Mouse (Mus musculus): ENCODE measurements around the gene Tsc2.

The Tsc2 gene

GRCm38 (mm10) chr17:24569837-24570236 lies 62.6 kb downstream of the Tsc2 start:
- no peak for DNase-seq (ENCODE audit: low read depth)

DNA sequence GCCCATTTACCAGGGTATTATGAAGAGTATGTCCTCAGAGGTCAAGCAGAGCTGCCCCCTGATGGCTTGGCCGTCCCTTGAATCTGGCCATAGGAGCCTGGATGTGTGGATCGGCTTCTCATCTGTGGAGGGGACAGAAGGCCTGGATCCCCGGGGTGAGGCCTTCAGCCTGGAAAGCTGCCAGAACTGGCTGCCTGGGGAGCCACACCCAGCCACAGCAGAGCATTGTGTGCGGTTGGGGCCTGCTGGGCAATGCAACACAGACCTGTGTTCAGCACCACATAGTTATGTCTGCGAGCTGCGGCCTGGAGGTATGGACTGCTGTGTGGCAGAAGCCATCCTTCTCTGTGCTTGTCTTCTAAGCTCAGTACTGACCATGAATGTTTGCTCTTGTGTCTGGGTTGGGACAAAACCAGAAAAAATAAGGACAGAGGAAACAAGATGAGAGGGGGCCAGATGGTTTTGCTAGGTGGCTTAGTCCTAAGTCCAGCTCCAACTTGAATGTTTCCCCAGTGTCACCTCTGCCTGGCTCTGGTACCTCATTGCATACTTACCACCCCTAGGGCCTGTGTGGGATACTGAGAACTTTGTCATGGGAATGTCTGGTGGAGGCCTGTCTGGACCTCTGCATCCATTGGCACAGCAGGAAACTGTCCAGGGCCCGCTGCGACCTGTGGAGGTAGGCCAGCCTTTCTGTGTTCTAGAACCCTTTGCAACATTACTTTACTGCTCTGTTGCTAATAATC lies 65.2 kb downstream of the Tsc2 start:
- no peak for DNase-seq (ENCODE audit: low read depth)

DNA sequence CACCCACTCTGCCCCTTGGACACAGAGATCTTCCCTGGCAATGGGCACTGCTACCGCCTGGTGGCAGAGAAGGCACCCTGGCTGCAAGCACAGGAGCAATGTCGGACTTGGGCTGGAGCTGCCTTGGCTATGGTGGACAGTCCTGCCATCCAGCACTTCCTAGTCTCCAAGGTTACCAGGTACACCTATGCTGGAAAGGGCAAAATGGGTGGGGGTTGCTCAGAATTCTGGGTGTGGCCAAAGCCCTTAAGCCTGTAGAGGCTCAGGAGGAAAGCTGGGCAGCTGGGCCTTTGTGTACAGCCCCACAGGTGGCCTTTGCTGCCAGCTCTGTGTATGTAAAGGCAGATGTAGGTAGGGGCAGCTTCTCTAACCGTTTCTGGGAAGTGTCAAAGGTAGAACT lies 66.6 kb downstream of the Tsc2 start:
- no peak for DNase-seq (ENCODE audit: low read depth)

GRCm38 (mm10) chr17:24565092-24565491 lies 67.3 kb downstream of the Tsc2 start:
- DNase-seq (ENCODE audit: low read depth), result no peak

GRCm38 (mm10) chr17:24564422-24564821 lies 68.0 kb downstream of the Tsc2 start:
- DNase-seq (ENCODE audit: low read depth), result no peak

GRCm38 (mm10) chr17:24563638-24564037 lies 68.8 kb downstream of the Tsc2 start:
- DNase-seq (ENCODE audit: low read depth), result no peak

- peak; percentile 52 for DNase-seq (ENCODE audit: low read depth)
These were observed 70.8 kb downstream of the Tsc2 start for GRCm38 (mm10) chr17:24561592-24561991.

DNA sequence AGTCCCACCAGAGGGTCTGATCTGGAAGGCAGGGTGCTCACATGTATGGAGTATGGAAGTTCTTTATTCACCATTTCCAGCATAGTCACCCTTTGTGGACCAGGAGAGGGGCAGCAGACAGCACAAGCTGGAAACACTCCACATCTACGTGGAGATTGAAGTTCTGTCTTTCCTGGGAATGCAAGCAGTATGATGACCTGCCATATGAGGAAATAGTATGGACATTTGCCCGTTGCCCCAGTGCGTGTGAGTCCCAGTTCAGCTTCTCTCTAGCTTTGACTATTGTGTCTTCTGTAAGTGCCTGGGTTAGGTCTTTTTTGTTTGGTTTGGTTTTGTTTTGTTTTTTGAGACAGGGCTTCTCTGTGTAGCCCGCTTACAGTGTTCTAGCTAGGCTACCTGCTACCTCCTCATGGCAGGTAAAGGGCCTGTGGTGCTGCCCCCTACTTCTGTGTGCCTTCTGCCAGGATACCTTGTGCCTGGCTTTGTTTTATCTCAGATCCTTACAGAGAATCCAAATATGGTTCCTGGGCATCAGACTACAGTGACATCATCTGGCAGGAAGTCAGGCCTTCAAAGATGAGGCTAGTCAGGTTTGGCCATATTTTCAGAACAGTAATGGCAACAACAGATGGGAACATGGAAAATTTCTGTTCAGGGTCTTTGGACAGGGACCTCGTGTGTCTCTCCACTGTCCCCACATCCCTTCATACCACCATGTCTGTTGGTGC lies 72.0 kb downstream of the Tsc2 start:
- no peak for DNase-seq (ENCODE audit: low read depth)

GRCm38 (mm10) chr17:24559146-24559545 lies 73.3 kb downstream of the Tsc2 start:
- no peak for DNase-seq (ENCODE audit: low read depth)

- DNase-seq (ENCODE audit: low read depth), result peak; percentile 30
These were observed 73.8 kb downstream of the Tsc2 start for GRCm38 (mm10) chr17:24558600-24559099.

DNA sequence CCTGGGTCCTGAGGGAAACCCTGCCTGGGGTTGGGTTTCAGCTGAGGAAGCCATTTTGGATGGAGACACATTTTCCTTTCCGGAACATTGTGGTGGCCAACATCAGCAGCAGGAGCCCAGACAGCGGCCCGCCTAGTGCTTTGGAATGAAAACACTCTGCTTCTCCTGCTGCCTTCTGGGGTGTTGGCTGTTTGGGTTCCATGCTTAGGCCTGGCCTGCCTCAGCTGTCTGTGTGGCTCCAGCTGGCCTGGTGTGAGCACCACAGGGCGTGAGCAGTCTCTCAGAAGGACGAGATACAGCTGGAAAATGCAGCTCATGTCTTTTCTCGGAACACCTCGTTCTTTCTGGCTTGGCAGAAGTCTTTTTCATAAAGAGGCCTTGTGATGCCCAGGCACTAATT lies 75.3 kb downstream of the Tsc2 start:
- no peak for DNase-seq (ENCODE audit: low read depth)

DNA sequence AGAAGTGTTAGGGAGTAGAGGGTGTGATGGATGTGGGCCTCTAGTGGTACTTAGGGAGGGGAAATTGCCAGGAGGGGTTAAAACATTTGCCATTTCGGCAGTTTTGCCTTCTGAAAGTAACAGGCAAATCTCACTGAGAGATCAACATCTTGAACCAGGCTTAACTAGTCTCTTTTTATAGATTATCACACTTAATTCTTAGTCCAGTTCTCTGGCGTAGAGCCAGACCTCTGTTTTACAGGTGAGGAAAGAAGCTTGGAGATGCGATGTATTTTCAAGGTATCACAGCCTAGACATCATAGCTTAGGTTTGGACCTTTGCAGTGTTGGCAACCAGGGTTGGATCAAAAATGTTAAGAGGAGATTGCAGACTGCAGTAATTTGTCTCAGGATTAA lies 81.4 kb downstream of the Tsc2 start:
- no peak for DNase-seq (ENCODE audit: low read depth)

DNA sequence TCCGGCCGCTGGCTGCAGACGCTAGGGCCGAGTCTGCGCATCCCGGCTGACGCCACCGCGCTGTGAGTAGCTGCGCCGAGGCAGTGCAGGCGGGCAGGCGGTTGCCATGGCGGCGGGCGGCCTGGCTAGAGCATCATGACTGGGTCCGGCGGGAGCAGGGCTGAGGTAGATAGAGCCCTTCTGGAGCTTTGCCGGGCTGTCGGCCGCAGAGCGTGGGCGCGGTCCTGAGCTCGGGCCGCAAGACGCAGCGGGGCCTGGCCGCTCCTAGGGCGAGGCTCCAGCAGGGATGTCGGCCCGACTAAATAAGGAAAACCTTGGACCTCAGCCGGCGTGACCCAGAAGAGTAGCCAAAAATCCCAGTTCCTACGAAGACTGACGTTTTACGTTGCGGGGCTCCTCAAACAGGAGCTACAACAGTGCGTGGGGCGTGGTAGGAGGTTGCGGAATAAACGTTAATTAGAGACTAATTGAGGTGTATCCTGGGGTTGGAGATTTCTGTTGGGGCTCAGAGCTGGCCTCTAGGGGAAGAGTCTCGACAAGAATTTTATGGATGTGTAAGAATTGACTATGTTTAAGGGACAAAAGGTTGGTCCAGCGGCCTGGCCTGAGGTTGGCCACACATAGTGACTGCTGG lies 81.9 kb downstream of the Tsc2 start:
- DNase-seq (ENCODE audit: low read depth), result no peak

DNA sequence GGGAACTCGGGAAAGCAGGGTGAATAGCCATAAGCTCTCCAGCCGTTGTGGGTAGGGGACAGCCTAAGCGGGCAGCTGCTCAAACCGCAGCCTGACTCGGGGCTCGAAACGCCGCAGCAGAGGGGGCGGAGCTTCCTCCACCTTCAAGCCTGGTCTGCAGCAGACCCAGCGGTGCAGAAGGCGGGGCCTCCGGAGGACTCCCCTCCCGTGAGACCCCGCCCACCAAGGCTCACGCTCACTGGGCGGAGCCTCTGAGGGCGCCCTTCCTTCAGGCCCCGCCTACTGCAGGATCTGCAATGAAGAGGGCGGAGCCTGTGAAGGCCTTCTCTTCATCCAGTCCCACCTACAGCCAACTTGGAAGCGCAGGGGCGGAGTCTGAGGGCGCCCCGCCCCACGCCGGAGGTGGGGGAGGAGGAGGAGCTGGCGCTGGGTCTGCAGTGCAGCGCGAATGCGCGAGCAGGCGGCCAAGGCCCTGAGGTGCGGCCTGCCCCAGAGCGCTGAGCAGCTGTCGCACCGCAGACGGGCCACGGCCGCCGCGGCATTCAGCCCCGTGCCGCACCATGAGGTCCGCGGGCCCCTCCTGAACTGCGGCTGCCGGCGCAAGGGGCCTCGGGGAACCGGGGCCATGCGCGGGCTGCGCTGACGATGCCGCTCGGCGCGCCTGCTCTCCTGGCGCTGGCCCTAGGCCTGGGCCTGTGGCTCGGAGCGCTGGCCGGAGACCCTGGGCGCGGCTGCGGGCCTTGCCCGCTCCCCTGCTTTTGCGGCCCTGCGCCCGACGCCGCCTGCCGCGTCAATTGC lies 82.6 kb downstream of the Tsc2 start, which contains the start of gene Pkd1:
Gene Pkd1 (plus strand): TSS at position 217 of the 798 bp plus-strand sequence.
- peak; percentile 100 for DNase-seq (ENCODE audit: low read depth)

DNA sequence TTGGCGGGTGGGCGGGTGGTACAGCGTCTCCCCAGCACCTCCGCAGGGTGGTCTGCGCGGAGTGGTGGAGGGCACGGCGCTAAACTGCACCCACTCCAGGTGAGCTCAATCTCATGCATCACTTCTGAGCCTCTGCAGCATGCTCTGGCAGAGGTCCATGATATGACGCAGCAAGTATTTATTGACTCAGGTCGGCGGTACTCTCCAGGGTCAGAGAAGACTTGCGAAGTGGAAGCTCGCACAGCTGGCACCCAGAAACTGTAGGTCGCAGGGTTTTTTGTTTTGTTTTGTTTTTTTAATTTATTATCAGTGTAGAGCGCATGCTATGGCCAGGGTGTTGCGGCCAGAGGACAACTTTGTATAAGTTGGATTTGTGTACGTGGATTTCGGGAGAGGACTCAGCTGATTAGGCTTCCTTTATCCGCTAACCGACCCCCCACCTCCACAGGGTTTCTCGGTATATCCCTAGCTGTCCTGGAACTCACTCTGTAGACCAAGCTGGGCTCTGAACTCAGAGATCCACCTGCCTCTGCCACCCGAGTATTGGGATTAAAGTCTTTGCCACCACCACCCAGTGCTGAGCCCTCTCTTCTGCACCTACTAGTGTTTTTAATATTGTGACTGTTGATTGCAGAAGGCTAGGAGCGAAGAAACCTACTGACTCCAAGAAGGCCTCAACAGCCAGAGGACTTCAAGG lies 83.4 kb downstream of the Tsc2 start:
- peak; percentile 78 for DNase-seq (ENCODE audit: low read depth)

- DNase-seq (ENCODE audit: low read depth), result no peak
These were observed 84.0 kb downstream of the Tsc2 start for GRCm38 (mm10) chr17:24548435-24548834.

DNA sequence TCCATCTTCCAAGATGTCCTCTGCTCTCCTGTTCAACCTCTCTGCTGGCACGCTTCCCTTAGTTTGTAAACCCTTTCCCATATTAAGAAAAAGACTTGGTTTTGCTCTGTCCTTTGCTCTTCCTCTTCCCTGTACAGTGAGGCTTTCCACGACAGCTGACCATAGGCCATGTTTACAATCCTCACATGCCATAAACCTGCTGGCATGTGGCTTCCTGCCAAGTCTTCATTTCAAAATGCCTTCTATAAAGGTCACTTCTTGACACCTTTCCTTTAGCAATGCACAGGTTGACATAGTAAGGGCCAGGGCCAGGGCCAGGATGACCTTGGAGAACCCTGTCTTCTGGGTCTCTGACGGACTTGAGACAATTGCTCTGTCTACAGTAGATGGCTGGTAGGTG lies 86.2 kb downstream of the Tsc2 start:
- no peak for DNase-seq (ENCODE audit: low read depth)

Data from naive thymus-derived CD4-positive, alpha-beta T cell, adult 2 months (primary cell).